Mouse (Mus musculus) bone marrow macrophage, adult 2 months (primary cell): Measurements from ENCODE around the gene Cdhr5. TPM values are rescaled to one million over a fixed set of nuclear protein-coding genes. Genes with fewer than 3 reads are reported as not detected.

ENCODE experiments used
- H3K27ac ChIP-seq: 2 replicates; pipeline ENCODE4 v1.5.1; 2012; ENCODE audit warnings: low read depth, low read length; ENCODE audit not compliant: insufficient read depth
- H3K4me1 ChIP-seq: 2 replicates; pipeline ENCODE4 v1.6.1; 2012; ENCODE audit warnings: low read length; ENCODE audit not compliant: control insufficient read depth, insufficient read depth
- H3K4me3 ChIP-seq: 2 replicates; pipeline ENCODE4 v1.5.1; 2012; ENCODE audit warnings: mild to moderate bottlenecking, low read length, moderate library complexity; ENCODE audit not compliant: insufficient read depth
- CTCF ChIP-seq: IDR thresholded peaks from 2 replicates; pipeline ENCODE4 v1.5.1; 2012; ENCODE audit warnings: low read depth, mild to moderate bottlenecking, low read length, moderate library complexity
- POLR2A ChIP-seq: IDR thresholded peaks from 2 replicates; pipeline ENCODE4 v1.6.1; 2012; ENCODE audit warnings: mild to moderate bottlenecking, low read depth, low read length, borderline replicate concordance
- polyA plus RNA-seq: library from polyadenylated mRNA; stranded (reverse); fragments of >200 nt; gene quantifications from 2 replicates; pipeline ENCODE4 v1.2.4, GENCODE M21; 2012; ENCODE audit not compliant: missing spikeins, insufficient read depth, insufficient read length

The Cdhr5 gene
- polyA plus RNA-seq, 1 experiment = not detected

DNA sequence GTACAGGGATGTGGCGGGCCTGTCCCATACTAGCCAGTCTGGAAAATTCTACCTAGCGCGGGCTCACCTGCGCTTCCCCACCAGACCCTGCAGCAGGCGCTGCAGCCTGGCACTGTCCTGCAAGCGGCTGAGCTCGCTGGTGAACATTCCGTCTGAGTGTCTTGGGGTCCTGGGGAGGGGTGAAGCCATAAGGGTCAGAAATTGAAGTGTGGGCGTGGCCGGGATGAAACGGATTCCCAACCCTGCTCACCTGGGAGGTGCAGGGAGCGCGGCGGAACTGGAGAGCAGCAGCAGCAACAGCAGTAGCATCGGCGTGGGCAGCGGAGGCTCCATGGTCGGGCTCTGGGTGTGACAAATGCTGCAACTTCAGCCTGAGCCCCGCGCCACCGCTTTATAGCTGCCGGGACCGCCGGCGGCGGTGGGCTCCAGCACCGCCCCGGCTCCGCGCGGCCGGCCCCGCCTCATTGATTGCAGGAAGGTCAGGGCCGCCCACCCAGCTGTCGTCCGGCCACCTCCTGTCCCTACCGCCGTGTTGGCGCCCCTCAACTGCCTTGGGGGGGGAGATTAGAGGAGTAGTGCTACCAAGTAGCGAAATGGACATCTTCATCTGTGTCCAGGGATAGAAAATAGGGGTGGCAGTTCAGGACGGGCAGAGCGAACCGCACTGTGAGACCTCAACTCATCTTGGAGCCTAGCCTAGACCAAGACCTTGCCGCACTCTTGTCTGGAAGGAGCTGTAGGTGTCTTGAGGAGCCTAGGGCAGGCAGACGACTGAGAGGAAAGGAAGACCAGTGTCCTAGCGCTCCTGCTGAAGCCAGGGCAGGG lies 2.4 kb upstream of the Cdhr5 start, which contains the start of gene Sct:
TSS of gene Sct (minus strand) at position 368 of the 825 bp plus-strand sequence.
- Histone ChIP-seq H3K4me1 (no peaks in the 10 kb centered on the region), H3K27ac (no peak within 1 kb of the TSS), H3K4me3 (no peak within 1 kb of the TSS)
- TF ChIP-seq POLR2A (no peak), CTCF (no peak)

DNA sequence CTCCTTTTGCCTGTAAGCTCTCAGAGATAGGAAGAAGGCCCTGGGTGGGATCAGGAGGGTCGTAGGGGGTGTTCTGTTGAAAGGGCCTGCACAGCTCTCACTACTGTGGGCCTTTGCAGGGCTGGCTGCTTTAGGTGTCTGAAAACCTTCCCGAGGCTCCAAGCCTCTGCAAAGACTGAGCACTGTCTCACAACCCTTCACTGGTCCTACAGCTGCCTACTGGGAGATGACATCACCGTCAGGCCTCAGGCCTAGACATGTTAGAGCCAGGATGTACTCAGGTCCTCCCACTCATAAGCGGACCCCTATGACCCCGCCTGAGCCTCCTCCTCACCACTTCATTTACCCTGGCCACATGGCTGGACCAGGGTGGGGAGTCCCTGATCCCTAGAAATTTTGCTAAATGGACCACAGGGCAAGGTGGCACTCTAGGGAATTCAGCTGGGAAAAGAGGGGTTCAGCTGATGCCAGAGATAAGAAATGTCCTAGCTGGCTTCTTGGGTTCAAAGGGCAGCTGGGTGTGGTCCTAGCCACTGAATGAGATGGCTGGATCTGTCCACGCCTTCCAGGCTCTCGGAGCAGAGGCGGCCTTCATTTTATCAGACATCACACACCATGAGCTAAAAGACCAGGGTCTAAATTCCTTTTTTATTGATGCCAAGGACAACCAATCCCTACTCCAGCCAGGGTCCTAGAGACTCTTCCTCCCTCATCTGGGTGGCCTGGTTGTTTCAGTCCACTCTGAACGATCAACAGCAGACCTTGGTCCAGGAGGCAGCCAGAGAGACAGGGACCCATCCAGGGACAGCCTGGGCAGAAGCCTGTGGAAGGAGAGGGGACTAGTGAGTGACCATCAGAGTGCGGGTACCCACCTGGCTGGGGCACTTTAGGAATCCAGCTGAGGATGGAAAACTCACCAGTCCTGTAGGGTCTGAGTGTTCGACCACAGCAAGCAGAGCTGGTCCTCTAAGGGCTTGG lies 1.4 kb upstream of the Cdhr5 start:
- Histone ChIP-seq H3K4me1 (no peaks in the 10 kb centered on the region), H3K27ac (no peak overlapping the region), H3K4me3 (no peak overlapping the region)
- TF ChIP-seq CTCF (no peak), POLR2A (no peak)

GRCm38 (mm10) chr7:141275356-141275755 lies 1.2 kb downstream of the Cdhr5 start:
- Histone ChIP-seq H3K4me3 (no peak overlapping the region), H3K4me1 (no peaks in the 10 kb centered on the region), H3K27ac (no peak overlapping the region)
- TF ChIP-seq POLR2A (no peak), CTCF (no peak)

DNA sequence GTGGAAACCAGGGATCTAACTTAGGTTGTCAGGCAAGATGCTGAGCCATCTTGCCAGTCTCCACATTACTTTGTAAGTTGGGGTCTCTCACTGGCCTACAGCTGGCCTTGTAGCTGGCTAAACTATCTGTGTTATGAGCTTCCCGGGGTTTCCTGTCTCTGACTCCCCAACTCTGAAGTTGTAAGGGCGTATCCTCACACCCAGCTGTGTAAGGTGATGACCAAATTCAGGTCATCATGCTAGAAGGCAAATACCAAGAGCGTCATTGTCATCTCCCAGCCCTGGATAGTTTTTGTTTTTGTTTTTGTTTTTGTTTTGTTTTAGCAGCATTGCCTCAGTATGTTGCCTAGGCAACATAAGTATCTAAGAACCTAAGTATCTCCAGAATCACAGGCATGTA lies 6.0 kb downstream of the Cdhr5 start:
- peaks cover 16% of the 10 kb centered on the region for H3K4me1 ChIP-seq
- H3K4me3 ChIP-seq = no peak overlapping the region
- TF ChIP-seq POLR2A (no peak), CTCF (no peak)
- H3K27ac ChIP-seq = no peak overlapping the region

- H3K27ac ChIP-seq = peak overlapping the region; percentile 42
- TF ChIP-seq POLR2A = no peak
- TF ChIP-seq CTCF = no peak
- H3K4me3 ChIP-seq = peak overlapping the region; percentile 53
- peaks cover 23% of the 10 kb centered on the region for H3K4me1 ChIP-seq
Measured at GRCm38 (mm10) chr7:141269273-141269545, 7.4 kb downstream of the Cdhr5 start.

GRCm38 (mm10) chr7:141268466-141269272 lies 7.9 kb downstream of the Cdhr5 start:
- Histone ChIP-seq H3K4me3 (peak overlapping the region; percentile 53), H3K27ac (peak overlapping the region; percentile 82), H3K4me1 (peaks cover 23% of the 10 kb centered on the region)
- TF ChIP-seq POLR2A (no peak), CTCF (no peak)

DNA sequence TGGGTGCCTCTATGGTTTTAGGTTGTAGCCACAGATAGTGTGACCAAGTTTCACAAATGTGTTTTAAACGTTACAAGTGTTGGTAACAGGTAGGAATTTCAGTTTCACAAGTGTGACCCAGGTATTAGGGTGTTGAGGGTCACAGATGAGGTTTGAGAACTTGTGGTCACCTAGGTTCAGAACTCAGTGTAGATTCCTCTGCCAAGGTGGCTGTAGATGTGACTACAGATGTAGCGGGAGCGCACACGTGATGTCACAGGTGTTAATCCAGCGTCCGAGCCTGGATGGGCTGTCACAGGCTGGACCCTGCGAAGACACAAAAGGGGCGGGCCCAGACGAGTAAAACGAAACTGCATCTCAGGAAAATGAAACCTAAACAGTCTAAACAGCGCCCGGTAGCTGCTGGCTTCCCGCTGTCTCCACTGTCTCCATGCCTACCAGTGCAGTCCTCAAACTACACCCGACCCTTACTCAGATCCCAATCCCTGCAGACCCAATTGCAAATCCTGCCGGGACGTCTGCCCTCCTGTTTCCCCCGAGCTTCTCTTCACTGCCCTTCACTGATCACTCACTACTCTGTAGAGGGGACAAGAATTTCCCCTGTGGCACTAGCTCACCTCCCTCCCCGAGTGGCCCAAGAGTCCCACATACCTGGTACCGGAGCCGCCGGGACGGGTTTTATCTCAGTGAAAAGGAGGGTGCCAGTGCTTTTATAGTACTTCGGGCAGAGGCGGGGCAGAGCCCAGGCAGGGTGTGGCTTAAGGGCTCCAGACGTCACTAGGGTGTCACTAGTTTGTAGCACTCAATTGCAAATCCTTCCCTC lies 10.6 kb downstream of the Cdhr5 start, which contains the start of gene Irf7:
TSS of gene Irf7 (minus strand) at position 743 of the 823 bp plus-strand sequence.
- TF ChIP-seq CTCF = no peak
- TF ChIP-seq POLR2A = no peak
- H3K27ac ChIP-seq = no peak within 1 kb of the TSS
- H3K4me1 ChIP-seq = peaks cover 23% of the 10 kb centered on the region
- H3K4me3 ChIP-seq = peak within 1 kb of the TSS; percentile 78

DNA sequence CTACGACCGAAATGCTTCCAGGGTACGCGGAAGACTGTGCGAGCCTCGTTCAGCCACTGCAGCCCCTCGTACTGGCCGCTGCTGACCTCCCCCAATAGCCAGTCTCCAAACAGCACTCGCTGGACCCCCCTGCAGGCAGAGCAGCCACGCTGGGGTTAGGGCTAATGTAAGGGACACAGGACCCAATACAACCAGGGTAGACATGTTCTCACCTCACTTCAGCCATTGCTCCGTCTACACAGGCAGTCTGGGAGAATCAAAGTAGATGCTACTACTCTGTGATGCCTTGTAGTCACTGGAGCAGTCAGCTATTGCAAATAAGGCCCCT lies 11.2 kb downstream of the Cdhr5 start:
- Histone ChIP-seq H3K27ac (no peak overlapping the region), H3K4me1 (peaks cover 23% of the 10 kb centered on the region), H3K4me3 (peak overlapping the region; percentile 78)
- no peak for TF ChIP-seq CTCF
- no peak for TF ChIP-seq POLR2A

- Histone ChIP-seq H3K27ac (no peak overlapping the region), H3K4me3 (peak overlapping the region; percentile 78), H3K4me1 (peaks cover 23% of the 10 kb centered on the region)
- TF ChIP-seq CTCF (peak; percentile 35), POLR2A (no peak)
Measured at GRCm38 (mm10) chr7:141264761-141265410, 11.7 kb downstream of the Cdhr5 start.
